Mouse (Mus musculus) kidney, postnatal 0 days (tissue): ENCODE results near the gene Dnaaf3. TPM values are rescaled to one million over a fixed set of nuclear protein-coding genes. Genes with fewer than 3 reads are reported as not detected.

ENCODE experiments used
- ATAC-seq: fragments of 200-750 bp; cut with Nextera tagmentation; replicated peaks from 2 replicates; pipeline ENCODE4 v1.8.0; 2017; ENCODE audit warnings: low read depth, moderate number of reproducible peaks, moderate TSS enrichment, moderate library complexity; ENCODE audit not compliant: low FRiP score
- DNase-seq: peaks from one replicate; pipeline ENCODE4 v3.0.0-alpha.2; 2016; ENCODE audit warnings: low spot score
- H3K27ac ChIP-seq: fragments of 300-500 bp; sonication (generic); 2 replicates; pipeline ENCODE4 v1.5.1; 2014; ENCODE audit warnings: mild to moderate bottlenecking
- H3K27me3 ChIP-seq: fragments of 300-500 bp; sonication (generic); 2 replicates; pipeline ENCODE4 v1.6.1; 2014; ENCODE audit warnings: low read length, mixed read lengths; ENCODE audit not compliant: insufficient read depth
- H3K36me3 ChIP-seq: fragments of 300-500 bp; sonication (generic); 2 replicates; pipeline ENCODE4 v1.6.1; 2014; ENCODE audit warnings: low read length, mixed read lengths; ENCODE audit not compliant: insufficient read depth
- H3K4me1 ChIP-seq: fragments of 300-500 bp; sonication (generic); replicated peaks from 2 replicates; pipeline ENCODE4 v1.6.1; 2014; ENCODE audit warnings: antibody characterized with exemption, low read length, mixed read lengths; ENCODE audit not compliant: insufficient read depth
- H3K4me2 ChIP-seq: fragments of 300-500 bp; sonication (generic); 2 replicates; pipeline ENCODE4 v1.6.1; 2014; ENCODE audit warnings: mild to moderate bottlenecking, low read length, moderate library complexity, mixed read lengths
- H3K4me3 ChIP-seq: fragments of 300-500 bp; sonication (generic); replicated peaks from 2 replicates; pipeline ENCODE4 v1.5.1; 2014; ENCODE audit warnings: low read depth, low read length
- H3K9ac ChIP-seq: fragments of 300-500 bp; sonication (generic); 2 replicates; pipeline ENCODE4 v1.6.1; 2014; ENCODE audit warnings: low read depth, low read length
- H3K9me3 ChIP-seq: fragments of 300-500 bp; sonication (generic); replicated peaks from 2 replicates; pipeline ENCODE4 v1.6.1; 2016; ENCODE audit warnings: low read length, inconsistent platforms, mixed read lengths
- CTCF ChIP-seq: IDR thresholded peaks from 2 replicates; pipeline ENCODE4 v1.5.1; 2016; ENCODE audit warnings: antibody characterized with exemption, low read depth, mild to moderate bottlenecking, moderate library complexity
- WGBS: fragments of 180-500 bp; shearing (Covaris S2); extraction: QIAGEN DNeasy Blood & Tissue Kit; methylation state at CpG from one replicate; pipeline ENCODE4 v1.1.7; 2014; 5-methylcytosine and 5-hydroxymethylcytosine counted together
- microRNA-seq: library from miRNA; unstranded; fragments of <30 nt; microRNA quantifications from one replicate; pipeline ENCODE4, GENCODE M21; 2016
- polyA plus RNA-seq: library from polyadenylated mRNA; unstranded; fragments of >200 nt; fragmentation: Nextera tagmentation; extraction: Ambion mirVana; gene quantifications from 2 replicates; pipeline ENCODE4 v1.2.1, GENCODE M21; 2015

Dnaaf3 gene
- polyA plus RNA-seq, 1 experiment from 2014 or later = 2.0 TPM

- under 1% methylated on average over 39 of the region's 39 CpGs for WGBS
- Histone ChIP-seq H3K4me2 (peak overlapping the region; percentile 64), H3K27me3 (no peaks in the 10 kb centered on the region), H3K4me3 (peak overlapping the region; percentile 41), H3K27ac (peak overlapping the region; percentile 89), H3K9ac (peak overlapping the region; percentile 54), H3K4me1 (peaks cover 9% of the 10 kb centered on the region; the same call in 1 of the 2 replicates), H3K9me3 (no peaks in the 10 kb centered on the region), H3K36me3 (peaks cover 24% of the 10 kb centered on the region)
- DNase-seq (peak; percentile 99), ATAC-seq (peak; percentile 95)
- TF ChIP-seq CTCF = 0 out of 2 replicates have a peak, but pooled peaks have one; percentile 15
Measured at GRCm38 (mm10) chr7:4478021-4478795, 54.0 kb downstream of the Dnaaf3 start.

- H3K27me3 ChIP-seq = no peaks in the 10 kb centered on the region; the same call in 1 of the 2 replicates
- TF ChIP-seq CTCF = no peak
- WGBS = 17% methylated on average over 18 of the region's 19 CpGs
- no peak overlapping the region for H3K4me2 ChIP-seq
- H3K27ac ChIP-seq = no peak overlapping the region
- no peak for DNase-seq
- peaks cover 7% of the 10 kb centered on the region; the same call in 1 of the 2 replicates for H3K4me1 ChIP-seq
- H3K9me3 ChIP-seq = no peaks in the 10 kb centered on the region
- no peak overlapping the region for H3K9ac ChIP-seq
- H3K36me3 ChIP-seq = no peaks in the 10 kb centered on the region
- ATAC-seq = no peak
- H3K4me3 ChIP-seq = no peak overlapping the region
Measured at GRCm38 (mm10) chr7:4473940-4474339, 58.3 kb downstream of the Dnaaf3 start.

Small RNA genes lying within 50 kb of the gene (microRNA-seq; reads per million reads assigned to microRNA genes)
- gene Gm23577 = not detected

Other genes with a start within 250 kb of the Dnaaf3 start
- 0.11 TPM in 1 of 2 replicates, not detected in the other for gene Ncr1, start 194.7 kb downstream of the Dnaaf3 start, polyA plus RNA-seq
- 0.03 TPM in 1 of 2 replicates, not detected in the other for gene Gp6, start 134.7 kb downstream of the Dnaaf3 start, polyA plus RNA-seq
- 24.3 and 26.5 TPM in 2 replicates for gene Rdh13, start 86.8 kb downstream of the Dnaaf3 start, polyA plus RNA-seq
- gene Eps8l1, start 71.8 kb downstream of the Dnaaf3 start, polyA plus RNA-seq = 5.8 and 12.8 TPM in 2 replicates
- 31.3 and 33.8 TPM in 2 replicates for gene Ppp1r12c, start 30.8 kb downstream of the Dnaaf3 start, polyA plus RNA-seq
- gene Tnnt1, start 16.1 kb downstream of the Dnaaf3 start, polyA plus RNA-seq = 10.8 and 15.2 TPM in 2 replicates
- 5.6 and 6.3 TPM in 2 replicates for gene Tnni3, start 8.2 kb downstream of the Dnaaf3 start, polyA plus RNA-seq
- 6.4 and 6.6 TPM in 2 replicates for gene Syt5, start 15.1 kb upstream of the Dnaaf3 start, polyA plus RNA-seq
- 0.13 and 0.31 TPM in 2 replicates for gene Ptprh, start 71.6 kb upstream of the Dnaaf3 start, polyA plus RNA-seq
- 0.56 and 0.80 TPM in 2 replicates for gene Tmem86b, start 99.0 kb upstream of the Dnaaf3 start, polyA plus RNA-seq
- gene Ppp6r1, start 126.6 kb upstream of the Dnaaf3 start, polyA plus RNA-seq = 4.8 and 5.1 TPM in 2 replicates
- gene Hspbp1, start 152.6 kb upstream of the Dnaaf3 start, polyA plus RNA-seq = 99.7 and 99.9 TPM in 2 replicates
- 0.71 and 0.78 TPM in 2 replicates for gene Brsk1, start 158.2 kb upstream of the Dnaaf3 start, polyA plus RNA-seq
- gene Tmem150b, start 192.8 kb upstream of the Dnaaf3 start, polyA plus RNA-seq = 0.06 and 0.12 TPM in 2 replicates
- gene Kmt5c, start 207.7 kb upstream of the Dnaaf3 start, polyA plus RNA-seq = 61.2 and 64.8 TPM in 2 replicates
- gene Cox6b2, start 220.6 kb upstream of the Dnaaf3 start, polyA plus RNA-seq = 70.7 and 84.0 TPM in 2 replicates
- gene Fam71e2, start 238.8 kb upstream of the Dnaaf3 start, polyA plus RNA-seq = not detected in 2 replicates